Mouse (Mus musculus): ENCODE measurements around the gene H2-DMb2.

The H2-DMb2 gene

DNA sequence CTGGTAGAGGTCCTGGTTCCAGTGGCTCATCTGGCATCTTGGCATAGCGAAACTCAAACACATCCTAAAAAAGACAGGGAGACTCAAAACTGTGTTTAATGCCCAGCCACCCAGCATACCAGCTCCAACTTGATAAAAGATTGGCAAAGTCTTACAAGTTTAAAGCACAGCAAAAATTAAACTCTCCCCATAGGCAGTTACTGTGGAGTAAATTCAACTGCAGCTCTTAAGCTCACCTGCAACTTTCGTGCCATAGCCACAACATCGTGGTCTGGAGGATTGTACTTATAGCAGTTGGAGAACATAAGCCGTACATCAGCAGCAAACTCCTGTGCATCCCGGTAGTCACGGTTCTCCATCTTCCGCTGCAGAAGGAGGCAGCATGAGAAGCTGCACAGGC, 29.0 kb upstream of the H2-DMb2 start:
- Histone ChIP-seq H3K4me1 (replicated peaks; ENCODE audit: low read depth, low read length) (peaks cover 66% of the 10 kb centered on the region), H3K9me3 (ENCODE audit: low read length) (no peaks in the 10 kb centered on the region), H3K36me3 (ENCODE audit: insufficient read depth, low read length) (peaks cover 98% of the 10 kb centered on the region), H3K4me3 (replicated peaks; ENCODE audit: low read length) (peak overlapping the region; percentile 99), H3K27me3 (ENCODE audit: insufficient read depth, low read length) (no peaks in the 10 kb centered on the region)
- TF ChIP-seq CTCF (conservative IDR thresholded peaks at IDR 0.05; ENCODE audit: low read length): no peak
- TF ChIP-seq NANOG (IDR thresholded peaks at IDR 0.05; ENCODE audit: borderline replicate concordance, low read length): no peak
- no peak for TF ChIP-seq POU5F1 (IDR thresholded peaks at IDR 0.05; ENCODE audit: borderline replicate concordance, low read length)

DNA sequence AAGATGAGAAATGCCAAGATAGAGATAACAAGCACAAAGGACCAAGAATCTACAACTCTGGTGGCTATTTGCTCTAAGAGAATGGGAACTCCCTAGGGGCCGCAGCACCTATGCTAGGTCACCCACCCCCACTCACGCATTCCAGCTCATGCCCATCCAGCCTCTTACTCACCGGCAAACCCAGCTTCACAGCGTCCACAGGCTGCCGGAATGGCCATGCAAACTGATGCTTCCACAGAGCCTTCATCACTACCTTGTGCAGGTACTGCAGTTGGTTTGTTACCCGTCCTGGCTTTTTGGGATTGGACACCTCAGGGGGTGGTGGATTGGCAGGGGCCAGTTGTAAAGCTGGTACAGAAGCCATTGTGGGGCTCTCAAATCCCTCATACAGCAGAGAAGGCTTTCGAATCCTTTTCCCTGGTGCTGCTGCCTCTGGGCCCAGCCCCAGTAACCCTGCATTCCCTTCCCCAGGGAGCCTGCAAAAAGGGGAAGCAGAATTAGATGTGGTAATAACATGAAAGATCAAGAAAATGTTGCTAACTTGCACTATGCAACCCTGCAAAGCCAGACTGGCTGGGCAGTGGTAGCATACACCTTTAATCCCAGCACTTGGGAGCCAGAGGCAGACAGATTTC, 26.3 kb upstream of the H2-DMb2 start:
- Histone ChIP-seq H3K9me3 (ENCODE audit: low read length) (no peaks in the 10 kb centered on the region), H3K4me1 (replicated peaks; ENCODE audit: low read depth, low read length) (peaks cover 53% of the 10 kb centered on the region), H3K36me3 (ENCODE audit: insufficient read depth, low read length) (peaks cover 70% of the 10 kb centered on the region), H3K27me3 (ENCODE audit: insufficient read depth, low read length) (no peaks in the 10 kb centered on the region), H3K4me3 (replicated peaks; ENCODE audit: low read length) (peak overlapping the region; percentile 99)
- TF ChIP-seq CTCF (conservative IDR thresholded peaks at IDR 0.05; ENCODE audit: low read length) (no peak), NANOG (IDR thresholded peaks at IDR 0.05; ENCODE audit: borderline replicate concordance, low read length) (no peak), POU5F1 (IDR thresholded peaks at IDR 0.05; ENCODE audit: borderline replicate concordance, low read length) (no peak)

DNA sequence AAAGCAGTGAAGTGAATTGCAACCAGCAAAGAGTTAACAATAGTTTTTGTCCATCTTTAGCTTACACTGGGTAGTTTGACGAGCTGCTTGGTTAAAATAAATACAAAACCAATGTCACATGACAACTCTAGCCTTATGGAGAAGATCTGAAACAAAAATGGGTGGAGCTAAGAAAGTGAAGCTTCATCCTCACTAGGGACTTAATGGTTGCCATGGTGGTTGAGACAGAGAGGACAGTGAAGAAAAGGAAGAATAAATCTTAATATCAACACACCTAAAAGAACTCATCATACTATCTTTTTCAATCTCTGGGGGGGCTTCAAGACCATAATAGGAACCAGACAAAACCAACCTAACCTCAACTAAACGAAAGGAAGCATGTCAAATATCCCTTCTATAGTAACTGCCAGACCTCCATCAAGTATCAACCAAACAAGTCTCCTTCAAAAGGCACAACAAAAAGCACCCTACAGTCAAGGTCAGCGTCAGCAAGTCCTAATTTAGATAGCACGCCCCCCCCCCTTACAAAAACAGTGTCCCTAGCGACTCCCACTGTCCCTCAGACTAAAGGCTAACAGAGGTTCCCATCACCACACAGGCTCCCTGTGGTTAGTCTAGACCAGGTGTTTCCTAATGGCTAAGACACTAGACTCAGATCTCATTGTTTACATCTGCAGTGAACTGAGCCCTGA, 25.5 kb upstream of the H2-DMb2 start:
- Histone ChIP-seq H3K36me3 (ENCODE audit: insufficient read depth, low read length) (peaks cover 63% of the 10 kb centered on the region), H3K9me3 (ENCODE audit: low read length) (no peaks in the 10 kb centered on the region), H3K4me1 (replicated peaks; ENCODE audit: low read depth, low read length) (peaks cover 46% of the 10 kb centered on the region), H3K27me3 (ENCODE audit: insufficient read depth, low read length) (no peaks in the 10 kb centered on the region), H3K4me3 (replicated peaks; ENCODE audit: low read length) (peak overlapping the region; percentile 99)
- no peak for TF ChIP-seq NANOG (IDR thresholded peaks at IDR 0.05; ENCODE audit: borderline replicate concordance, low read length)
- no peak for TF ChIP-seq CTCF (conservative IDR thresholded peaks at IDR 0.05; ENCODE audit: low read length)
- no peak for TF ChIP-seq POU5F1 (IDR thresholded peaks at IDR 0.05; ENCODE audit: borderline replicate concordance, low read length)

DNA sequence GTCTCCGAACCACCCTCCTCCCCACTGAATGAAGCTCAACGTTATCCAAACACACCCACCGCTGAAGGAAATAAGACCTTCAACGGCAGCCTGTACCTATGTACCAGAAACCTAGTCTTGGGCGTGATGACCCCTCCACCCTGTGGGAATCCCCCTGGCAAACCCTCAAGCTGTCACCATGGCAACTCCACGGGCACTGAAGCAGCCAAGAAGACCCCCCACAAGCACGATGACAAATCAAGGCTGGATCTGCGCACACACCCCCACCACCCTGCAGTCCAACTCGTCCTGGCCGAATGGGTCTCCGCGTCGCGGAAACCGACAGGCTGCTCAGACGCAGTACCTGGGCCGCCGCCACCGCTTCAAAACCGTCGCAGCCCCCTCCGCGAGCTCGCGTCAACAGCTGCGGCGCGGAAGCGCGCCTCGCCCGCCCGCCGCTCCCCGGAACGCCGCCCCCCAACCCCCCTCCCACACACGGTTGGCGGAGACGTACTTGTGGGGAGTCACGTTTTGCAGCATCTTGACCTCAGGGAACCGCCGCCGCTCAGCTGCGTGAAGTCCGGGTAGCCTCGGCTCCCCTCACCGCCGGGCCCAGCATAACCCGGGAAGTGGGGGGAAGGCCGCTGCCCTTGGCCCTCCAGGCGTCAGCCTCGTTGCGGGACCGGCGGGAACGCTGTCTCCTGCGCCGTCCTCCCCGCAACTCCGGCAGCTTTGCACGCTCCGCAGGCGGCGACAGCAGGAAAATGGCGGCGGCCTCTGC, 24.8 kb upstream of the H2-DMb2 start:
- Histone ChIP-seq H3K27me3 (ENCODE audit: insufficient read depth, low read length) (no peaks in the 10 kb centered on the region), H3K9me3 (ENCODE audit: low read length) (no peaks in the 10 kb centered on the region), H3K4me1 (replicated peaks; ENCODE audit: low read depth, low read length) (peaks cover 42% of the 10 kb centered on the region), H3K36me3 (ENCODE audit: insufficient read depth, low read length) (peaks cover 56% of the 10 kb centered on the region), H3K4me3 (replicated peaks; ENCODE audit: low read length) (peak overlapping the region; percentile 99)
- TF ChIP-seq POU5F1 (IDR thresholded peaks at IDR 0.05; ENCODE audit: borderline replicate concordance, low read length) (no peak), CTCF (conservative IDR thresholded peaks at IDR 0.05; ENCODE audit: low read length) (no peak), NANOG (IDR thresholded peaks at IDR 0.05; ENCODE audit: borderline replicate concordance, low read length) (no peak)

DNA sequence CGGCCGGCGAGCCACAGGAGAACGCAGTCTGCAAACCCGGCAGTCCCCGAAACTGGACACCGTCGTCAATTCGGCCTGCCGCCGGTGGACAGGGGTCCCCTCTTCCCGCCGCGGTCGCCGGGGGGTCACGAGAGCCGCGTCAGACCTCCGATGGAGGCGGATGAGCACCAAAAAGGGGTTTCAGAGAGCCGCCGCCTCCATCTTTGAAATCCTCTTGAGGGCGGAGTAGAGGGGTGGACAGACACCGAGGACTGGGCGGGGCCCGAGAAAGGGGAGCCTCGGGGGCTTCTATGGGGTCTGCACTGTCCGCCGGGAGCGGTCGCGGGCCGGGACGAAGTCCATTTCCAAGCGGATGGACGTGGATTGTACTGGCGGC, 24.2 kb upstream of the H2-DMb2 start:
- Histone ChIP-seq H3K9me3 (ENCODE audit: low read length) (no peaks in the 10 kb centered on the region), H3K36me3 (ENCODE audit: insufficient read depth, low read length) (peaks cover 50% of the 10 kb centered on the region), H3K27me3 (ENCODE audit: insufficient read depth, low read length) (no peaks in the 10 kb centered on the region), H3K4me1 (replicated peaks; ENCODE audit: low read depth, low read length) (peaks cover 42% of the 10 kb centered on the region), H3K4me3 (replicated peaks; ENCODE audit: low read length) (peak overlapping the region; percentile 99)
- TF ChIP-seq POU5F1 (IDR thresholded peaks at IDR 0.05; ENCODE audit: borderline replicate concordance, low read length) (no peak), CTCF (conservative IDR thresholded peaks at IDR 0.05; ENCODE audit: low read length) (no peak), NANOG (IDR thresholded peaks at IDR 0.05; ENCODE audit: borderline replicate concordance, low read length) (no peak)

DNA sequence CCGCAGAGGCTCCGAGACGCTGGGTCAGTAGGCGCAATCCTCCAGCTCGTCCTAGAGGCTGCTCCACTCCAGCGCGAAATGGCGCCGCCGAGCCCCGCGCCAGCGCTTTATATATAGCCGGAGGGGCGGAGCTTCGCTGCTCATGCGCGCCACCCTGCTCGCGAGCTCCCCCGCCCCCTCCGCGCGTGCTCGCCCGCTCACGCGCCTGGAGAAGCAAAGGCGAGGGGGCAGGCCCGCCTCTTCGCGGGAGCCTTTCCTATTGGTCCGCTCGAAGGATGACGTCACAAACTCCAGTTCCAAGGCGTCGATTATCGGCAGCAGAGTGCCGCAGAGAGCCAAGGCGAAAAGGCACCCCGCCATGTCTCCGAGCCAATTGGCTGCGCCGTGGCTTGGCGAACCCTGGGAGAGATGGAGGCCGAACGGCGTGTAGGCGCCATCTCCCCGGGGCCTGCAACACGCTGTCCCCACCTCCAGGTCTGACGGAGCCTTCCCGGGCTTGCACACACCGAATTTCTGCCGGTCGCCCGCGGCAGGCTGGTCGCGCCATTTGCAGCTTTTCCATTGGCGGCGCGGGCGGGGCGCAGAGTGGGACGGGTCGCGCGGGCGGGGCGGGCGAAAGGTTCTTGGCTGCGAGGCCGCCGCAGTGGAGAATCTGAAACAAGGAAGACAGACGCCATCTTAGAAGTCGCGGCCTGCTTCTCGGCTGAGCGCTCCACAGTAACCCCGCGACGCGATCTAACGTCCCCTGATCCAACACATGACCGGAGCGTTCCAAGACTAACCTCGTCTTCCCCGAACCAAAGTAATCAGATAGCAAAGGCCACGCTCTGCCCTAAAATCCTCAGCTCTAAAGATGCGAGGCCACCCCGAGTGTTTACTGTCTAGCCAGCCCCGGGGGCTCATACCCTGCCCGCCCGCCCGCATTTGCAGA, 23.6 kb upstream of the H2-DMb2 start, which contains the start of gene H2-DMa:
TSS of gene H2-DMa (plus strand) at position 293 of the 931 bp plus-strand sequence.
- H3K36me3 ChIP-seq (ENCODE audit: insufficient read depth, low read length): peaks cover 44% of the 10 kb centered on the region
- peak within 1 kb of the TSS; percentile 99 for H3K4me3 ChIP-seq (replicated peaks; ENCODE audit: low read length)
- H3K4me1 ChIP-seq (replicated peaks; ENCODE audit: low read depth, low read length): peaks cover 41% of the 10 kb centered on the region
- H3K9me3 ChIP-seq (ENCODE audit: low read length): no peaks in the 10 kb centered on the region
- TF ChIP-seq NANOG (IDR thresholded peaks at IDR 0.05; ENCODE audit: borderline replicate concordance, low read length) (no peak), CTCF (conservative IDR thresholded peaks at IDR 0.05; ENCODE audit: low read length) (no peak), POU5F1 (IDR thresholded peaks at IDR 0.05; ENCODE audit: borderline replicate concordance, low read length) (no peak)
- no peaks in the 10 kb centered on the region for H3K27me3 ChIP-seq (ENCODE audit: insufficient read depth, low read length)

DNA sequence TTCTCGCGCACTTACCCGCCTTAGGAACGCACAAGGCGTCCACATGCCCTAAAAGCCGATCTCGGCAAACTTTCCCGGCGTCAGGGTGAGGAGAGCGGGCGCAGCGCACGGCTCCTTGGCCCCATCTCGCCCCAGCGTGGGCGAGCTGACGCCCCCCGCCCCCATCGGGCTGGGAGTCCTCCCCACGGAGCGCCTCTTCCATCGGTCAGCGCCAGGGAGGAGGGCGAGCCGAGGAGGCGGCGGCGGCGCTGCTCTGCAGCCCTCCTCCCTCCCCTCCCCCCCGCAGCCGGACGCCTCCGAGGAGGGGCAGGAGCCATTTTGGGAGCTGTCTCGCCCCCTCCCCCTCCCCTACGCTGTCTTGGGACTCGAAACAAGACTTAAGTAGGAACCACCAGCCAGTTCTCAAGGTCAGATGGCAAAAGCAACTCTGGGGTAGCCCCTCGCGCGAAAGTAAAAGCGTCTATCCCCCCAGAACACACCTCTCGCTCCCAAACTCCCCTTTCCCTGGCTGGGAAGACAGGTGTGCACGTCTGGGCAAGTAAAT, 22.9 kb upstream of the H2-DMb2 start:
- Histone ChIP-seq H3K36me3 (ENCODE audit: insufficient read depth, low read length) (peaks cover 36% of the 10 kb centered on the region), H3K27me3 (ENCODE audit: insufficient read depth, low read length) (no peaks in the 10 kb centered on the region), H3K9me3 (ENCODE audit: low read length) (no peaks in the 10 kb centered on the region), H3K4me3 (replicated peaks; ENCODE audit: low read length) (peak overlapping the region; percentile 99), H3K4me1 (replicated peaks; ENCODE audit: low read depth, low read length) (peaks cover 38% of the 10 kb centered on the region)
- TF ChIP-seq POU5F1 (IDR thresholded peaks at IDR 0.05; ENCODE audit: borderline replicate concordance, low read length) (no peak), CTCF (conservative IDR thresholded peaks at IDR 0.05; ENCODE audit: low read length) (no peak), NANOG (IDR thresholded peaks at IDR 0.05; ENCODE audit: borderline replicate concordance, low read length) (no peak)
